18 mouse cellular contexts compared by ENCODE assay signal in genomic region chr2:125510752-125511151, GRCm38 (mm10). TPM values are rescaled to one million over a fixed set of nuclear protein-coding genes. Genes with fewer than 3 reads are reported as not detected.
"Had no signal": no experiment of that assay in that cellular context is flagged by ENCODE, and none has a peak within 500 bp of the region (broad histone marks: within the 10 kb centered on the region; RNA-seq: fewer than 3 reads in every experiment).

No protein-coding gene starts in this region.

- DNase-seq: kidney, postnatal 10 days; kidney, postnatal 36 days; layer of hippocampus, postnatal 36 days; lung, adult 18-20 months; lung, postnatal 10 days; lung, postnatal 36 days; thymus, postnatal 25 days had no signal

- H3K27ac ChIP-seq: kidney, embryonic 15.5 days; left cerebral cortex, adult 2 months; limb, embryonic 12.5 days; limb, embryonic 15.5 days; liver, embryonic 14.5 days; lung, embryonic 15.5 days; midbrain, embryonic 10.5 days; midbrain, embryonic 13.5 days; stomach, embryonic 15.5 days had no signal

- H3K4me3 ChIP-seq: kidney, embryonic 15.5 days; left cerebral cortex, adult 2 months; limb, embryonic 12.5 days; limb, embryonic 15.5 days; lung, embryonic 15.5 days; megakaryocyte, embryonic 14.5 days; midbrain, embryonic 10.5 days; midbrain, embryonic 13.5 days; stomach, embryonic 15.5 days had no signal

RNA-seq across cellular contexts. Expression of gene Fbn1, which starts 3.0 kb away (rescaled TPM):
- total RNA-seq: monocyte, adult 5-6 weeks had no signal

RNA-seq across cellular contexts. Expression of gene Gm9913, which starts 5.9 kb away (rescaled TPM):
- total RNA-seq: monocyte, adult 5-6 weeks had no signal
